Mouse (Mus musculus) limb, embryonic 11.5 days (tissue): ENCODE results near the gene Fermt2. TPM values are rescaled to one million over a fixed set of nuclear protein-coding genes. Genes with fewer than 3 reads are reported as not detected.
"Not testable (repeated sequence)": the region's sequence is repeated elsewhere in the genome, so short reads cannot be mapped to it uniquely, and the experiment has no call there.

Source experiments
- ATAC-seq: fragments of 200-750 bp; cut with Nextera tagmentation; 2 replicates; pipeline ENCODE4 v1.8.0; 2017; ENCODE audit warnings: low read depth; ENCODE audit not compliant: insufficient number of reproducible peaks, low FRiP score, low TSS enrichment
- DNase-seq: peaks from one replicate; pipeline ENCODE4 v3.0.0-alpha.2; 2015; ENCODE audit warnings: low spot score
- H3K27ac ChIP-seq: fragments of 300-500 bp; sonication (generic); replicated peaks from 2 replicates; pipeline ENCODE4 v1.5.1; 2014; ENCODE audit warnings: low read depth, mild to moderate bottlenecking, low read length
- H3K27me3 ChIP-seq: fragments of 300-500 bp; sonication (generic); 2 replicates; pipeline ENCODE4 v1.6.1; 2014; ENCODE audit warnings: mild to moderate bottlenecking, low read length, mixed read lengths; ENCODE audit not compliant: control insufficient read depth, insufficient read depth
- H3K36me3 ChIP-seq: fragments of 300-500 bp; sonication (generic); 2 replicates; pipeline ENCODE4 v1.6.1; 2014; ENCODE audit warnings: mild to moderate bottlenecking, low read length, moderate library complexity, mixed read lengths; ENCODE audit not compliant: control insufficient read depth, insufficient read depth
- H3K4me1 ChIP-seq: fragments of 300-500 bp; sonication (generic); 2 replicates; pipeline ENCODE4 v1.6.1; 2014; ENCODE audit warnings: low read length, mixed read lengths; ENCODE audit not compliant: control insufficient read depth, insufficient read depth
- H3K4me2 ChIP-seq: fragments of 300-500 bp; sonication (generic); 2 replicates; pipeline ENCODE4 v1.6.1; 2014; ENCODE audit warnings: low read depth, mild to moderate bottlenecking, moderate library complexity; ENCODE audit not compliant: severe bottlenecking
- H3K4me3 ChIP-seq: fragments of 300-500 bp; sonication (generic); 2 replicates; pipeline ENCODE4 v1.5.1; 2014; ENCODE audit warnings: low read depth, low read length
- H3K9ac ChIP-seq: fragments of 300-500 bp; sonication (generic); 2 replicates; pipeline ENCODE4 v1.6.1; 2014; ENCODE audit warnings: mild to moderate bottlenecking, low read length
- H3K9me3 ChIP-seq: fragments of 300-500 bp; sonication (generic); 2 replicates; pipeline ENCODE4 v1.6.1; 2016; ENCODE audit warnings: low read length; ENCODE audit not compliant: control insufficient read depth
- WGBS: fragments of 180-500 bp; shearing (Covaris S2); extraction: QIAGEN DNeasy Blood & Tissue Kit; methylation state at CpG from one replicate; pipeline ENCODE4 v1.1.7; 2014; 5-methylcytosine and 5-hydroxymethylcytosine counted together
- polyA plus RNA-seq: library from polyadenylated mRNA; unstranded; fragments of >200 nt; fragmentation: Nextera tagmentation; extraction: Ambion mirVana; gene quantifications from 2 replicates; pipeline ENCODE4 v1.2.1, GENCODE M21; 2014

Gene Fermt2
- polyA plus RNA-seq, 1 experiment from 2014 or later: 121 TPM

GRCm38 (mm10) chr14:45504422-45505113 is 25.4 kb downstream of the Fermt2 start:
- no peak for DNase-seq
- Histone ChIP-seq H3K4me2 (no peak overlapping the region), H3K27ac (no peak overlapping the region), H3K4me1 (peaks cover 11% of the 10 kb centered on the region), H3K4me3 (no peak overlapping the region), H3K36me3 (no peaks in the 10 kb centered on the region; the same call in 1 of the 2 replicates), H3K9me3 (no peaks in the 10 kb centered on the region), H3K9ac (no peak overlapping the region), H3K27me3 (no peaks in the 10 kb centered on the region)
- no peak for ATAC-seq
- 89% methylated on average over 10 of the region's 10 CpGs for whole genome bisulfite sequencing

GRCm38 (mm10) chr14:45503934-45504333 is 26.0 kb downstream of the Fermt2 start:
- ATAC-seq (no peak), DNase-seq (no peak)
- 82% methylated on average over 3 of the region's 3 CpGs for WGBS
- Histone ChIP-seq H3K27me3 (no peaks in the 10 kb centered on the region), H3K27ac (no peak overlapping the region), H3K36me3 (no peaks in the 10 kb centered on the region; the same call in 1 of the 2 replicates), H3K4me2 (no peak overlapping the region), H3K9ac (no peak overlapping the region), H3K4me1 (peaks cover 8% of the 10 kb centered on the region), H3K9me3 (no peaks in the 10 kb centered on the region), H3K4me3 (no peak overlapping the region)

- 95% methylated on average over 11 of the region's 11 CpGs for WGBS
Observed at GRCm38 (mm10) chr14:45500052-45500451, 29.9 kb downstream of the Fermt2 start.

GRCm38 (mm10) chr14:45497116-45497515 is 32.8 kb downstream of the Fermt2 start:
- Histone ChIP-seq H3K27me3 (no peaks in the 10 kb centered on the region), H3K36me3 (peaks cover 2% of the 10 kb centered on the region; the same call in 1 of the 2 replicates), H3K27ac (no peak overlapping the region), H3K9ac (no peak overlapping the region), H3K4me1 (no peaks in the 10 kb centered on the region), H3K4me2 (no peak overlapping the region), H3K4me3 (no peak overlapping the region), H3K9me3 (no peaks in the 10 kb centered on the region)
- WGBS: 93% methylated on average over 3 of the region's 3 CpGs
- ATAC-seq (no peak), DNase-seq (no peak)

More at GRCm38 (mm10) chr14:45500052-45500451, 29.9 kb downstream of the Fermt2 start:
- Histone ChIP-seq H3K27me3 (no peaks in the 10 kb centered on the region), H3K9me3 (no peaks in the 10 kb centered on the region), H3K27ac (no peak overlapping the region), H3K4me1 (no peaks in the 10 kb centered on the region), H3K36me3 (peaks cover 2% of the 10 kb centered on the region; the same call in 1 of the 2 replicates), H3K4me3 (no peak overlapping the region), H3K9ac (no peak overlapping the region), H3K4me2 (no peak overlapping the region)
- no peak for DNase-seq
- ATAC-seq: no peak

GRCm38 (mm10) chr14:45495810-45496209 is 34.1 kb downstream of the Fermt2 start:
- not testable (repeated sequence) for H3K27me3 ChIP-seq, DNase-seq, H3K4me1 ChIP-seq, ATAC-seq, H3K27ac ChIP-seq, H3K36me3 ChIP-seq, H3K9me3 ChIP-seq, H3K4me2 ChIP-seq, H3K9ac ChIP-seq, H3K4me3 ChIP-seq
- WGBS: 93% methylated on average over 14 of the region's 14 CpGs

GRCm38 (mm10) chr14:45493891-45494290 is 36.0 kb downstream of the Fermt2 start:
- whole genome bisulfite sequencing: 95% methylated on average over 4 of the region's 4 CpGs
- DNase-seq (no peak), ATAC-seq (no peak)
- no peak overlapping the region for H3K4me3 ChIP-seq
- H3K4me1 ChIP-seq: no peaks in the 10 kb centered on the region
- H3K27ac ChIP-seq: no peak overlapping the region
- no peak overlapping the region for H3K9ac ChIP-seq
- H3K36me3 ChIP-seq: 0 out of 2 replicates have a peak, but pooled peaks cover 2% of the 10 kb centered on the region
- H3K9me3 ChIP-seq: no peaks in the 10 kb centered on the region
- H3K4me2 ChIP-seq: no peak overlapping the region
- no peaks in the 10 kb centered on the region for H3K27me3 ChIP-seq

- Histone ChIP-seq H3K27me3 (no peaks in the 10 kb centered on the region), H3K36me3 (0 out of 2 replicates have a peak, but pooled peaks cover 2% of the 10 kb centered on the region), H3K4me1 (no peaks in the 10 kb centered on the region), H3K9me3 (no peaks in the 10 kb centered on the region), H3K27ac (no peak overlapping the region), H3K4me3 (no peak overlapping the region), H3K4me2 (no peak overlapping the region), H3K9ac (no peak overlapping the region)
- no peak for DNase-seq
- 91% methylated on average over 4 of the region's 4 CpGs for WGBS
- ATAC-seq: no peak
Observed at GRCm38 (mm10) chr14:45492668-45493067, 37.2 kb downstream of the Fermt2 start.

GRCm38 (mm10) chr14:45492038-45492437 is 37.9 kb downstream of the Fermt2 start:
- Histone ChIP-seq H3K9ac (no peak overlapping the region), H3K27ac (no peak overlapping the region), H3K4me1 (no peaks in the 10 kb centered on the region), H3K36me3 (no peaks in the 10 kb centered on the region), H3K9me3 (no peaks in the 10 kb centered on the region), H3K4me2 (no peak overlapping the region), H3K4me3 (no peak overlapping the region), H3K27me3 (no peaks in the 10 kb centered on the region)
- no peak for DNase-seq
- 81% methylated on average over 4 of the region's 4 CpGs for WGBS
- no peak for ATAC-seq
